Mouse (Mus musculus) fat pad, adult 2 months (tissue): ENCODE measurements around the gene Chmp6.

ENCODE experiments used
- DNase-seq: peaks from one replicate; pipeline ENCODE4 v3.0.0-alpha.2; 2011; ENCODE audit warnings: low read depth, low spot score; ENCODE audit errors: extremely low read depth

Chmp6 gene

GRCm38 (mm10) chr11:119907711-119908110 is 5.5 kb upstream of the Chmp6 start:
- DNase-seq, result no peak

DNA sequence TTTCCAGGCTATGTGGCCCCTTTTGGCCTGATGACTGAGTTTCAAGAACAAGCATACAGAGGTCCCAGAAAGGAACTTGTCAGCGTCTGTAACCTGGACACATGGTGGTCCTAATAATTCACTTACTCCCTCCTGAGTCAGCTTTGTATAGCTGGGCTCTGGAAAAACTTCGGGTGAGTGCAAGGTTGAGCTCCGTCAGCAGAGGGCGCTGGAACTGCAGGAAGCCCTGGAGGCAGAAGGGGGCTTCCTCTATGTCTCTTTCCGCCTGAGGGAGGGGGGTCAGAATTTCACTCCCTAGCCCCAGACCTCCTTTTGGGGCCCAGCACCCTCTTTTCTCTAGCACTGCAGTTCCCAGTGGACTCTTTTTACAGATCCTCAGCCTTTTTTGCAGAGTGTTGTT is 3.8 kb upstream of the Chmp6 start:
- DNase-seq, result no peak

GRCm38 (mm10) chr11:119912845-119913244 is 396 bp upstream of the Chmp6 start:
- DNase-seq, result no peak

- DNase-seq, result no peak
Observed at GRCm38 (mm10) chr11:119913935-119914314, 684 bp downstream of the Chmp6 start.

DNA sequence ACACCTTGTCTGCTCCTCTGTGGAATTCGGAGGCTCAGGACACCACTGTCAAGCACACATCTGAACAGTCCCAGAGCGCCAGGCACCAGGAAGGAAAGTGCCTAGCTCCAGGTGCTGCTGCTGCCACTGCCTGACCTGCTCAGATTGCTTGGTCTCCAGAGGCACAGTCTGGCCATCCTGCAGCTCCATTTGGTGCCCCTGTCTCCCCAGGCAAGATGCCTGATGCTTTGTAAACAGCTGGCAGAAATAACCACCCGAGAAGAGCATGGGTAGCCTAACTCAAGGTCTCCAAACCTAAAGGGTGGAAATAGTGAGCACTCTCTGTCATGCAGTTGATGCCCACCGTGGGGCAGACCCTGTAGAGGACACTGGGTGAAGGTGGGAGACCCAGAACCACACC is 1.1 kb downstream of the Chmp6 start:
- no peak for DNase-seq

DNA sequence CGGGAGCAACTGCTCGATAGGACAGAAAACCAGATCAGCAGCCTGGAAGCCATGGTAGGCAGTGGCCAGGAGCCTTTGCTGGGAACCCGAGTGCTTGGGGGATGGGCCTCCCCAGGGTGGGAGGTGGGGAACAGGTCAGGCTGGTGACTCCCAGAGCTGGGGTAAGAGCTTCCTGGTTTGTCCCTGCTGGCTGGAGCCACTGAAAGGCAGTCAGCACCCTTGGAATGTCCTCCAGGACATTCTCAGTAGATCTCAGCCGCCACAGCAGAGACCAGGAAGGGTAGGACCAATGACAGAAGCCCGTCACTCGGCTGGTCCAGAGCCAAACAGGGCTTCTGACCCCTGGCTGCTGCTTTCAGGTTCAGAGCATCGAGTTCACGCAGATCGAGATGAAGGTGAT is 2.4 kb downstream of the Chmp6 start:
- DNase-seq, result no peak

GRCm38 (mm10) chr11:119916102-119916790 is 3.0 kb downstream of the Chmp6 start:
- DNase-seq, result no peak

- DNase-seq, result no peak
Observed at GRCm38 (mm10) chr11:119916834-119917469, 3.7 kb downstream of the Chmp6 start.

- no peak for DNase-seq
Observed at GRCm38 (mm10) chr11:119918521-119918920, 5.3 kb downstream of the Chmp6 start.

DNA sequence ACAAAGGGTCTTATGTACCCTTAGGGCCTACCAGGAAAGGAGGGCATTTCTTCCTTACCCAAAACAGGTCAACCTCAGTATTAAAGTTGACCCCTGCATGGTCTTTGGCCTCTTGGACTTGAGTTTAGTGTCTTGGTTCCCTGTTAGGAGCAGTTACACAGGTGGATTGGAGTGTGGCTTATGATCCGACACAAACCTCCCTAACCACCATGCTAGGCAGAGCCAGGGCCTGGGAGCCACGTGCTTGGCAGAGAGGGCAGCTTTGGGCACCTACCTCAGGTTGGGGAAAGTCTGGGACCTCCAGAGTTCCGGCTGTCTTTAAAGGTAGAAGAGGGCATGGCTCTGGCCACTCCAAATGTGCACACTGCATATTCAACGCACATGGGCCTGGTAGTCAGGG is 6.2 kb downstream of the Chmp6 start:
- no peak for DNase-seq

- no peak for DNase-seq
Observed at GRCm38 (mm10) chr11:119919897-119920296, 6.7 kb downstream of the Chmp6 start.

DNA sequence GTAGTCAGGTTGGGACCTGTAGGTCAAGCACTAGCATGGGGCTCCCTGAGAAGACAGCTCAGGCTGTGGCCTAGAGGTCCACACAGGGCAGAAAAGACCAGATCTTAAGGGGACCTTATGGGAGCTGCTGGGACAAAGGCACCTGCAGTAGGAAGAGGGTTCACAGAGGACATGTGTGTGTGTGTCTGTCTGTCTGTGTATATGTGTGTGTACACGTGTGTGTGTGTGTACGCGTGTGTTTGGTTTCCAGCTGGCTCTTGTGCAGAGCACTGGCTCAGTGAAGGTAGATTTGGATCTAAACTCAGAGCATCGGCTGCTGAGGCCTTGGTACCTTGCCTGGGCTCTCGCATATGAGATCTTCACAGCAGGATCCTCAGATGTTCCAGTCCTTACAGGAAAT is 7.4 kb downstream of the Chmp6 start:
- DNase-seq, result no peak

DNA sequence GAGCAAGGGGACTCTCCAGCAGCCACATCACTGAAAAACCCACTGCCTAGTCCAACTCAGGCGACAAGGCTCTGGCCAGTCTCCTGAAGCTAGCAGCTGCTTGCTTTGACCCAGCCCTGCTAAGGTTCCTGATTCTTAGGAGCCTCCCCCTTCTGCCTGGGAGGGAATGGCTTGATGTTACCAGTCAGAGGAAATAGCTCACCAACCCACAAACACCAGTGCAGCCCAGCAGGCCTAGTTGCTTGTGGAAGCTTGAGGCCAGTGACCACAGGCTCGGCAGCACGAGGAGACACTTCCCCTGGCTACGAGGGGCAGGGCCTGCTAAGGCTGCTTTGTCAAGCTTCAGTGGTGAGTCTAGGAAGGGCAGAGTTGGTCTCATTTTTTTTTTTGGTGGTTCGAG is 11.9 kb downstream of the Chmp6 start:
- no peak for DNase-seq

DNA sequence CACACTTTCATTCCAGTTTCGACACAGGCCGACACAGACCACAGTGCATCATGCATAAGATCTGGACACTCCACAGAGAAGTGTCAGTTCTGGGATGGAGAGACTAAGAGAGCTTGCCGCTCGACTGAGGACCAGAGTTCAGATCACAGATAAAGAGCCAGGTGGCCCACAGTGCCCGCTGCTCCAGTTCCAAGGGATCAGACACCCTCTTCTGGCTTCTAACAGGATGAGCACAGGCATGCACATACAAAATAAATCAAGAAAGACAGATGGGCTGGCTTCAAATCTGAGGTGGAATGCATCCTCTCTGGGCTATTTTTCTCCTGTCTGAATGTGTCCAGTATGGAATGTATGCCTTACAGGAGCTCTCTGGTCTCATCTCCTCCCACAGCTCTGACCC is 13.5 kb downstream of the Chmp6 start:
- DNase-seq, result no peak

DNA sequence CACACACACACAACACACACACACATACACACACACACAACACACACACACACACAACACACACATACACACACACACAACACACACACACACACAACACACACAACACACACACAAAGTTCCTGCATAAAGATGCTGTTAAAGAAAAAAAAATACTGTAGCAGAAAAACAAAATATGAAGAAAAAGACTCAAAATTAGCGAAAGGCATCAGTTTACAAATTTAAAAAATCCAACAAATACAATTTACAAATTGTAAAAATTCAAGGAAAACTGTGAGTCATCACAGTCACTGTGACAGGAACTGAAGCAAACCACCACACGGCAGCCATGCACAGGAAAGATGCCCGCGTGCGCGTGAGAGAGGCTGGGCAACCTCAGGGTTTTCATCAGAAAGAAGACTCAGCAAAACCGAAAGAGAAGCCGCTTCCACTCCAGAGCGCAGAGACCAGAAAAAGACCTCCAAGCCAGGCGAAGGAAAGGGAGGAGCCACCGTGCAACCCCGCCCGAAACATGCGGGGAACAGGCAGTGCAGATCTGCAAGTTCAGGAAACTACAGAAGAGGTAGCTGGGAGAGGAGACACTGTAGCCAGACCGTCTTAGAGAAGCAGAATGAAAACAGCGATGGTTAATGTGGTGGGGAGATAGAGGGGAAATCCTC is 14.9 kb downstream of the Chmp6 start:
- no peak for DNase-seq

DNA sequence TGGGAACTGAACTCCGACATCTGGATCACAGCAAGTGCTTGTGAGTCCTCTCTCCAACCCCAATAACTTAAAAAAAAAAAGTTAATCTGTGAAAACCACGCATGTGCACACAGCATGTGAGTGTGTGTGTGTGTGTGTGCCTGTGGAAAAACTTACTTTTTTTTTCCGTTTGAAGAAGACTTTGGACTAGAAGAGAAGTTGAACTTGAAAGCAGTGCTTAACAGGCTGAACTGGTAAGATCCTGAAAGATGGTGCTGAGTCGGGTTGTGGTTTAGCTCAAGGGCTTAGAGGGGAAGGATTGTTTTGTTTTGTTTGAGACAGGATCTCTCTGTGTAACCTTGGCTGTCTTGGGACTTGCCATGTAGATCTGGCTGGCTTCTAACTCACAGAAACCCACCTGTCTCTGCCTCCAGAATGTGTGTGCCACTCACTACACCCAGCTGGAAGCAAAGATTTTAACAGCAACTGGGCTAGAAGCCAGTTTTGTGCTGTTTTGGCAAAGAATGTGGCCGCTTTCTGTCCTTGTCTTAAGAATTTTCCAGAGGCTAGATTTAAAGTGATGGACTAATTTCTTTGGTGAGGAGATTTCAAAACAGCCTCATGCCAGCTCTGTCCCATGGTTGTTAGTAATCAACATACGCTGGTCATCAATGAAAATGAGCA is 16.5 kb downstream of the Chmp6 start:
- no peak for DNase-seq

DNA sequence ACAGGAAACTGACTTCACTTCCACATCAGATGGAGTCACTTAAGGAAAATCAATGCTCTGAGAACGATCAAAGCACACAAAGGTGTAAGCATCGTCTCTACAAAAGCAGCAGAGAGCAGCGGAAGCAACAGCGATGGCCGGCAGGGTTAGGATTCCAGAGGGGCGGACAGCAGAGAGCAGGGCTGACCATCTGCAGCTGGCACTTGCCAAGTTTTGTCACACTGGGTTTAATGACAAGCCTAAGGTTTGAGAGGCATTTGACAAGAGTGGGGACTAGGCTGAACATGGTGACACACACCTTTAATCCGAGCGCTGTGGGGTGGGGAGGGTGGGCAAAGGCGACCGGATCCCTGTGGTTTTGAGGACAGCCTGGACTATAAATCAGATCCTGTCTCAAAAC is 18.6 kb downstream of the Chmp6 start:
- DNase-seq, result no peak

- DNase-seq, result no peak
Observed at GRCm38 (mm10) chr11:119933142-119933541, 19.9 kb downstream of the Chmp6 start.

DNA sequence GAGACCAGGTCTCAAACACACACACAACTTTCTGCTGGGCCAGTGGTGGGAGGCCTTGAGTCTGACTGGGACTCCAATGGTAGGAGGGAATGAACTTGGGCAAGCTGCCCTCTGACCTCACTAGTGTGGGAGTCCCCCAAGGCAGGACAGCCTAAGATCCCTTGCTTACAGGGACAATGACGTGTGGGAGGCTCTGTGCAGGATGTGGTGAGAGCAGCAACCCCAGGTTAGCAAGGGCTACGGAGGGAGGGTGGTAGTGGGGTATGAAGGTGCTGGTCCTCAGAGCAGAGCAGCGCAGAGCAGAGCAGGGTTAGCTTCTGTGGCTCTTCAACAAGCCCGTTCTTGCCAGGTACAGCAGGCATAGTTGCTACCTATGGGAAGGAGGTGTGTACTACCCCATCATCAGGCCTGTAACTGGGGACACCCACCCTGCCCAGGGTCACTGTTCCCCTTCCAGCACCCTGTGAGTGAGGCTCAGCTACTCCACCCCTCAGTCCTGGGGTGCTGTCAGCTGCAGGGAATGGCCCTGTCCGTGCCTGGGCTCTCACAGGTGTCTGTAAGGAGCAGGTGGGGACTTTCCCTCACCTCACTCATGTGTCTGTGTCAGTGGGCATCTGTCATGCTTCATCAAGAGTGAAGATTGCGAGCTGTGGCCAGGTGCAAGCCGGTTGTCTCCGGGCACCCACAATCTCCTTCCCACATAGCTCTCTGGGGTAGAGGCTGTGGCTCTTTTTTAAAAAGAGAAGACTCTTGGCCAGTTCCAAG is 20.8 kb downstream of the Chmp6 start:
- no peak for DNase-seq

GRCm38 (mm10) chr11:119934773-119935172 is 21.5 kb downstream of the Chmp6 start:
- DNase-seq, result no peak

- DNase-seq, result no peak
Observed at GRCm38 (mm10) chr11:119935457-119935856, 22.2 kb downstream of the Chmp6 start.
